ENCODE assay signal across 10 mouse cellular contexts in the genomic region with DNA sequence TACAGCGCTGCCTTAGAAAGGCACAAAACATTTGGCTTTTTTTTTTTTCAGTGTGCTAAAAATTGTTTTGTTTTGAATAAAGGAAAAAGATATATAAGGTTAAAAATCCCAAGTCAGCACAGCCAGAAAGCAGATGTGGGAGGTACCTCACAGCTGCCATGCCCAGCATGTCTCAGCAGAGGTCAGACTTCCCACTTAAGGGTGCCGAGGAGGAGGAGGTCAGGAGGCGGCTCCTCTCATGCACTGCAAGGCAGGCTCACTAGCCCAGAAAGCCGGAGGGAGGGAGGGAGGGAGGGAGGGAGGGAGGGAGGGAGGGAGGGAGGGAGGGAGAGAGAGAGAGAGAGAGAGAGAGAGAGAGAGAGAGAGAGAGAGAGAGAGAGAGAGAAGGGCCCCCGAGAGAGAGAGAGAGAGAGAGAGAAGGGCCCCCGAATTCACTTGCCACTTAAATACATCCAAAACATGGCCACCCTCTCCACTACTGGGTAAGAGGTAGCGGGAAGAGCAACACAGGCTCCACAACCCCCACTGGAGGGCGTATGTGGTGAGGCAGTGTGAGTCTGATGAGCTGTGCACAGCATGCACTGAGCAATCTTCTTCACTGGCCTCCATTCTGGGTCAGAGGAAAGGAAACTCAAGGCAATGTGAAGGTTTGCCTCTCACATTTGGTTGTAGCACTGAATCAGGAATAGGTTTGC. TPM values are rescaled to one million over a fixed set of nuclear protein-coding genes. Genes with fewer than 3 reads are reported as not detected.
A peak's percentile ranks its signal among the peaks of the same experiment; 100 is the strongest.
DNase-seq lines count a peak whose midpoint lies in the region; ATAC-seq and TF ChIP-seq lines count a peak whose summit lies in the region.
"Had no signal": no experiment of that assay in that cellular context is flagged by ENCODE, and none has a peak within 500 bp of the region (broad histone marks: within the 10 kb centered on the region; RNA-seq: fewer than 3 reads in every experiment).

No protein-coding gene starts in this region.

- no peak overlapping the region for H3K4me3 ChIP-seq in forebrain, postnatal 0 days (ENCODE audit: low read depth, low read length)
- H3K4me3 ChIP-seq in forebrain, embryonic 11.5 days (ENCODE audit: low read depth, low read length), result no peak overlapping the region
- no peak overlapping the region for H3K4me3 ChIP-seq in intestine, embryonic 15.5 days (replicated peaks)
- H3K4me3 ChIP-seq in midbrain, postnatal 0 days (ENCODE audit: low read depth, low read length), result no peak overlapping the region
- H3K4me3 ChIP-seq: embryonic facial prominence, embryonic 13.5 days; neural tube, embryonic 12.5 days had no signal

- H3K9ac ChIP-seq in forebrain, postnatal 0 days, result no peak overlapping the region
- H3K9ac ChIP-seq in forebrain, embryonic 11.5 days (ENCODE audit: low read length), result no peak overlapping the region
- no peak overlapping the region for H3K9ac ChIP-seq in intestine, embryonic 15.5 days
- no peak overlapping the region for H3K9ac ChIP-seq in midbrain, postnatal 0 days (replicated peaks; ENCODE audit: low read length, poor library complexity, severe bottlenecking)
- H3K9ac ChIP-seq: embryonic facial prominence, embryonic 13.5 days; neural tube, embryonic 12.5 days had no signal

- no peaks in the 10 kb centered on the region for H3K4me1 ChIP-seq in forebrain, postnatal 0 days (ENCODE audit: insufficient read depth)
- no peaks in the 10 kb centered on the region for H3K4me1 ChIP-seq in forebrain, embryonic 11.5 days (replicated peaks; ENCODE audit: control insufficient read depth, insufficient read depth, low read length)
- no peaks in the 10 kb centered on the region for H3K4me1 ChIP-seq in intestine, embryonic 15.5 days (replicated peaks)
- no peaks in the 10 kb centered on the region for H3K4me1 ChIP-seq in midbrain, postnatal 0 days (ENCODE audit: insufficient read depth, low read length)
- H3K4me1 ChIP-seq: neural tube, embryonic 12.5 days had no signal

- DNase-seq in forebrain, postnatal 0 days, result no peak
- DNase-seq in forebrain, embryonic 11.5 days (ENCODE audit: low spot score), result no peak
- DNase-seq in ovary, adult 18-20 months (ENCODE audit: low spot score), result peak; percentile 48
- DNase-seq in ovary, postnatal 14 days (ENCODE audit: low spot score), result no peak
- no peak for DNase-seq in midbrain, postnatal 0 days (ENCODE audit: low spot score)
- no peak for DNase-seq in urinary bladder, postnatal 14 days (ENCODE audit: low spot score)

- H3K27ac ChIP-seq in forebrain, postnatal 0 days (ENCODE audit: low read depth, low read length), result no peak overlapping the region
- H3K27ac ChIP-seq in forebrain, embryonic 11.5 days (ENCODE audit: low read depth, low read length), result no peak overlapping the region
- no peak overlapping the region for H3K27ac ChIP-seq in intestine, embryonic 15.5 days
- no peak overlapping the region for H3K27ac ChIP-seq in midbrain, postnatal 0 days (ENCODE audit: low read depth, low read length)
- H3K27ac ChIP-seq: embryonic facial prominence, embryonic 13.5 days; neural tube, embryonic 12.5 days had no signal

- no peak overlapping the region for H3K4me2 ChIP-seq in forebrain, postnatal 0 days (ENCODE audit: low read depth)
- H3K4me2 ChIP-seq in forebrain, embryonic 11.5 days (ENCODE audit: low read depth, low read length, severe bottlenecking), result no peak overlapping the region
- H3K4me2 ChIP-seq in intestine, embryonic 15.5 days (replicated peaks), result no peak overlapping the region
- H3K4me2 ChIP-seq in midbrain, postnatal 0 days (ENCODE audit: low read depth, low read length, poor library complexity, severe bottlenecking), result no peak overlapping the region
- H3K4me2 ChIP-seq: embryonic facial prominence, embryonic 13.5 days; neural tube, embryonic 12.5 days had no signal

- WGBS in forebrain, postnatal 0 days, result 24% methylated on average over 6 of the region's 8 CpGs
- 31% methylated on average over 6 of the region's 8 CpGs for WGBS in forebrain, embryonic 11.5 days
- 30% methylated on average over 7 of the region's 8 CpGs for WGBS in intestine, embryonic 15.5 days
- 39% methylated on average over 5 of the region's 8 CpGs for WGBS in midbrain, postnatal 0 days

- no peaks in the 10 kb centered on the region for H3K27me3 ChIP-seq in forebrain, postnatal 0 days (ENCODE audit: insufficient read depth, low read length)
- H3K27me3 ChIP-seq in forebrain, embryonic 11.5 days (ENCODE audit: control insufficient read depth, insufficient read depth, low read length), result no peaks in the 10 kb centered on the region
- H3K27me3 ChIP-seq in intestine, embryonic 15.5 days (replicated peaks), result no peaks in the 10 kb centered on the region
- no peaks in the 10 kb centered on the region for H3K27me3 ChIP-seq in midbrain, postnatal 0 days (ENCODE audit: insufficient read depth, low read length)
- H3K27me3 ChIP-seq: embryonic facial prominence, embryonic 13.5 days; neural tube, embryonic 12.5 days had no signal

- peak; percentile 23; the same call in 1 of the 2 replicates for TF ChIP-seq CTCF in forebrain, postnatal 0 days (IDR thresholded peaks at IDR 0.05; ENCODE audit: low read depth)
- peak; percentile 23 for TF ChIP-seq CTCF in midbrain, postnatal 0 days (IDR thresholded peaks at IDR 0.05)

- no peaks in the 10 kb centered on the region for H3K9me3 ChIP-seq in forebrain, postnatal 0 days (ENCODE audit: low read length)
- no peaks in the 10 kb centered on the region for H3K9me3 ChIP-seq in forebrain, embryonic 11.5 days (ENCODE audit: control insufficient read depth, low read length)
- no peaks in the 10 kb centered on the region for H3K9me3 ChIP-seq in intestine, embryonic 15.5 days
- H3K9me3 ChIP-seq in midbrain, postnatal 0 days (ENCODE audit: low read length), result no peaks in the 10 kb centered on the region
- H3K9me3 ChIP-seq: embryonic facial prominence, embryonic 13.5 days; neural tube, embryonic 12.5 days had no signal

- peak; percentile 64; the same call in 1 of the 2 replicates for ATAC-seq in forebrain, postnatal 0 days
- no peak for ATAC-seq in forebrain, embryonic 11.5 days (replicated peaks; ENCODE audit: low FRiP score)
- 0 out of 2 replicates have a peak, but pooled peaks have one; percentile 55 for ATAC-seq in intestine, embryonic 15.5 days
- ATAC-seq in midbrain, postnatal 0 days (ENCODE audit: low FRiP score), result no peak
- no peak for ATAC-seq in megakaryocyte progenitor cell, adult 5-6 weeks (replicated peaks; ENCODE audit: poor library complexity)

- peaks cover 24% of the 10 kb centered on the region for H3K36me3 ChIP-seq in forebrain, postnatal 0 days (ENCODE audit: insufficient read depth)
- H3K36me3 ChIP-seq in forebrain, embryonic 11.5 days (ENCODE audit: control insufficient read depth, insufficient read depth, low read length), result no peaks in the 10 kb centered on the region
- peaks cover 23% of the 10 kb centered on the region for H3K36me3 ChIP-seq in intestine, embryonic 15.5 days
- H3K36me3 ChIP-seq in midbrain, postnatal 0 days (ENCODE audit: insufficient read depth, low read length), result peaks cover 10% of the 10 kb centered on the region; the same call in 1 of the 2 replicates

RNA-seq across cellular contexts. Expression of a gene that starts 9.9 kb away (rescaled TPM):
- 12.2 and 21.1 TPM in 2 replicates for total RNA-seq in forebrain, postnatal 0 days (2014; rRNA removed)
- 5.0 and 6.0 TPM in 2 replicates for polyA plus RNA-seq in forebrain, postnatal 0 days (2015; fragmentation: Nextera tagmentation; extraction: Ambion mirVana)
- 12.9 and 14.8 TPM in 2 replicates for polyA plus RNA-seq in forebrain, embryonic 11.5 days (2014; fragmentation: Nextera tagmentation; extraction: Ambion mirVana)
- polyA plus RNA-seq in intestine, embryonic 15.5 days (2015; fragmentation: Nextera tagmentation; extraction: Ambion mirVana), result 40.0 and 43.5 TPM in 2 replicates
- 14.6 and 19.9 TPM in 2 replicates for total RNA-seq in midbrain, postnatal 0 days (2014; rRNA removed)
- 4.4 TPM in 2 replicates for polyA plus RNA-seq in midbrain, postnatal 0 days (2015; fragmentation: Nextera tagmentation; extraction: Ambion mirVana)
- total RNA-seq in megakaryocyte progenitor cell, adult 5-6 weeks (2015), result 0.12 TPM in 1 of 2 replicates, not detected in the other
- 0.14 TPM in 1 of 2 replicates, not detected in the other for total RNA-seq in megakaryocyte progenitor cell, adult 5-6 weeks (2017)

RNA-seq across cellular contexts. Expression of a gene that starts 30.9 kb away (rescaled TPM):
- total RNA-seq in forebrain, postnatal 0 days (2014; rRNA removed), result 11.0 and 16.0 TPM in 2 replicates
- polyA plus RNA-seq in forebrain, postnatal 0 days (2015; fragmentation: Nextera tagmentation; extraction: Ambion mirVana), result 36.8 and 38.8 TPM in 2 replicates
- 82.3 and 85.2 TPM in 2 replicates for polyA plus RNA-seq in forebrain, embryonic 11.5 days (2014; fragmentation: Nextera tagmentation; extraction: Ambion mirVana)
- 56.9 and 57.9 TPM in 2 replicates for polyA plus RNA-seq in intestine, embryonic 15.5 days (2015; fragmentation: Nextera tagmentation; extraction: Ambion mirVana)
- 13.0 and 15.0 TPM in 2 replicates for total RNA-seq in midbrain, postnatal 0 days (2014; rRNA removed)
- polyA plus RNA-seq in midbrain, postnatal 0 days (2015; fragmentation: Nextera tagmentation; extraction: Ambion mirVana), result 33.4 and 34.1 TPM in 2 replicates
- 47.7 and 59.6 TPM in 2 replicates for total RNA-seq in megakaryocyte progenitor cell, adult 5-6 weeks (2015)
- 19.1 and 21.2 TPM in 2 replicates for total RNA-seq in megakaryocyte progenitor cell, adult 5-6 weeks (2017)

RNA-seq across cellular contexts. Expression of a gene that starts 30.9 kb away (rescaled TPM):
- total RNA-seq in forebrain, postnatal 0 days (2014; rRNA removed), result 0.81 TPM in 1 of 2 replicates, not detected in the other
- 0.11 TPM in 1 of 2 replicates, not detected in the other for polyA plus RNA-seq in forebrain, postnatal 0 days (2015; fragmentation: Nextera tagmentation; extraction: Ambion mirVana)
- 0.97 TPM in 1 of 2 replicates, not detected in the other for polyA plus RNA-seq in forebrain, embryonic 11.5 days (2014; fragmentation: Nextera tagmentation; extraction: Ambion mirVana)
- 0.10 TPM in 1 of 2 replicates, not detected in the other for polyA plus RNA-seq in intestine, embryonic 15.5 days (2015; fragmentation: Nextera tagmentation; extraction: Ambion mirVana)
- not detected in 2 replicates for total RNA-seq in midbrain, postnatal 0 days (2014; rRNA removed)
- 0.07 and 0.27 TPM in 2 replicates for polyA plus RNA-seq in midbrain, postnatal 0 days (2015; fragmentation: Nextera tagmentation; extraction: Ambion mirVana)
- total RNA-seq in megakaryocyte progenitor cell, adult 5-6 weeks (2015), result not detected in 2 replicates
- not detected in 2 replicates for total RNA-seq in megakaryocyte progenitor cell, adult 5-6 weeks (2017)

RNA-seq across cellular contexts. Expression of a gene that starts 37.1 kb away (rescaled TPM):
- 17.3 and 18.4 TPM in 2 replicates for total RNA-seq in forebrain, postnatal 0 days (2014; rRNA removed)
- 8.7 and 9.3 TPM in 2 replicates for polyA plus RNA-seq in forebrain, postnatal 0 days (2015; fragmentation: Nextera tagmentation; extraction: Ambion mirVana)
- polyA plus RNA-seq in forebrain, embryonic 11.5 days (2014; fragmentation: Nextera tagmentation; extraction: Ambion mirVana), result 0.47 and 0.79 TPM in 2 replicates
- polyA plus RNA-seq in intestine, embryonic 15.5 days (2015; fragmentation: Nextera tagmentation; extraction: Ambion mirVana), result 3.1 and 3.5 TPM in 2 replicates
- 16.6 and 29.0 TPM in 2 replicates for total RNA-seq in midbrain, postnatal 0 days (2014; rRNA removed)
- polyA plus RNA-seq in midbrain, postnatal 0 days (2015; fragmentation: Nextera tagmentation; extraction: Ambion mirVana), result 9.9 and 10.7 TPM in 2 replicates
- not detected in 2 replicates for total RNA-seq in megakaryocyte progenitor cell, adult 5-6 weeks (2015)
- total RNA-seq in megakaryocyte progenitor cell, adult 5-6 weeks (2017), result not detected in 2 replicates

RNA-seq across cellular contexts. Expression of a gene that starts 42.6 kb away (rescaled TPM):
- 0.67 and 1.2 TPM in 2 replicates for total RNA-seq in forebrain, postnatal 0 days (2014; rRNA removed)
- 0.08 and 0.13 TPM in 2 replicates for polyA plus RNA-seq in forebrain, postnatal 0 days (2015; fragmentation: Nextera tagmentation; extraction: Ambion mirVana)
- 0.11 TPM in 1 of 2 replicates, not detected in the other for polyA plus RNA-seq in forebrain, embryonic 11.5 days (2014; fragmentation: Nextera tagmentation; extraction: Ambion mirVana)
- 0.06 and 0.10 TPM in 2 replicates for polyA plus RNA-seq in intestine, embryonic 15.5 days (2015; fragmentation: Nextera tagmentation; extraction: Ambion mirVana)
- total RNA-seq in midbrain, postnatal 0 days (2014; rRNA removed), result 0.19 and 2.8 TPM in 2 replicates
- polyA plus RNA-seq in midbrain, postnatal 0 days (2015; fragmentation: Nextera tagmentation; extraction: Ambion mirVana), result 0.05 TPM in 1 of 2 replicates, not detected in the other
- not detected in 2 replicates for total RNA-seq in megakaryocyte progenitor cell, adult 5-6 weeks (2015)
- 0.12 TPM in 1 of 2 replicates, not detected in the other for total RNA-seq in megakaryocyte progenitor cell, adult 5-6 weeks (2017)

Comparison
In these comparisons a context has a peak if more than half of its experiments do, and no peak if none do; other contexts are left out.
1. ATAC-seq: peak in forebrain, postnatal 0 days (single experiment) and intestine, embryonic 15.5 days (single experiment); none in forebrain, embryonic 11.5 days (single experiment), midbrain, postnatal 0 days (single experiment) and megakaryocyte progenitor cell, adult 5-6 weeks (single experiment).